Mouse (Mus musculus) cerebellum, adult 18-20 months (tissue): ENCODE data around the gene Med9.
A peak's percentile ranks its signal among the peaks of the same experiment; 100 is the strongest.
"Not testable (repeated sequence)": the region's sequence is repeated elsewhere in the genome, so short reads cannot be mapped to it uniquely, and the experiment has no call there.

ENCODE experiments used
- DNase-seq, 2 experiments: peaks; one replicate each; pipeline ENCODE4 v3.0.0; 2021

Med9 gene

GRCm38 (mm10) chr11:59947752-59948400 lies at the start of gene Med9:
Gene Med9, plus strand, starts transcription at chr11:59948206.
- peak; percentile 93 to 95 for DNase-seq

GRCm38 (mm10) chr11:59899711-59900685 lies 48.0 kb upstream of the Med9 start:
- no peak for DNase-seq

- DNase-seq: peak in 1 of 2 experiments; percentile 50
Observed at GRCm38 (mm10) chr11:59900995-59901394, 47.0 kb upstream of the Med9 start.

GRCm38 (mm10) chr11:59902045-59902726 lies 45.8 kb upstream of the Med9 start:
- no peak for DNase-seq

- DNase-seq: no peak
Observed at GRCm38 (mm10) chr11:59906521-59907123, 41.4 kb upstream of the Med9 start.

GRCm38 (mm10) chr11:59908446-59908845 lies 39.6 kb upstream of the Med9 start:
- no peak for DNase-seq

- DNase-seq: no peak
Observed at GRCm38 (mm10) chr11:59910586-59910985, 37.4 kb upstream of the Med9 start.

- no peak for DNase-seq
Observed at GRCm38 (mm10) chr11:59911523-59911922, 36.5 kb upstream of the Med9 start.

- DNase-seq: no peak
Observed at GRCm38 (mm10) chr11:59913702-59914101, 34.3 kb upstream of the Med9 start.

- no peak for DNase-seq
Observed at GRCm38 (mm10) chr11:59918014-59918413, 30.0 kb upstream of the Med9 start.

- no peak for DNase-seq
Observed at GRCm38 (mm10) chr11:59919401-59919800, 28.6 kb upstream of the Med9 start.

- DNase-seq: no peak
Observed at GRCm38 (mm10) chr11:59920331-59920730, 27.7 kb upstream of the Med9 start.

GRCm38 (mm10) chr11:59921265-59921664 lies 26.7 kb upstream of the Med9 start:
- no peak for DNase-seq

- no peak for DNase-seq
Observed at GRCm38 (mm10) chr11:59930031-59930430, 18.0 kb upstream of the Med9 start.

- no peak for DNase-seq
Observed at GRCm38 (mm10) chr11:59932560-59933337, 15.3 kb upstream of the Med9 start.

- DNase-seq: no peak
Observed at GRCm38 (mm10) chr11:59933943-59934342, 14.1 kb upstream of the Med9 start.

- DNase-seq: no peak
Observed at GRCm38 (mm10) chr11:59937023-59937422, 11.0 kb upstream of the Med9 start.

- DNase-seq: no peak
Observed at GRCm38 (mm10) chr11:59937615-59938014, 10.4 kb upstream of the Med9 start.

- DNase-seq: no peak
Observed at GRCm38 (mm10) chr11:59939821-59940220, 8.2 kb upstream of the Med9 start.

- DNase-seq: no peak
Observed at GRCm38 (mm10) chr11:59940645-59941044, 7.4 kb upstream of the Med9 start.

- no peak for DNase-seq
Observed at GRCm38 (mm10) chr11:59941391-59941790, 6.6 kb upstream of the Med9 start.

- not testable (repeated sequence) for DNase-seq
Observed at GRCm38 (mm10) chr11:59944855-59945254, 3.2 kb upstream of the Med9 start.
